Mouse (Mus musculus) neural tube, embryonic 10.5 days (tissue): ENCODE measurements around the gene Gnao1.

Experiments
- DNase-seq: peaks from one replicate; pipeline ENCODE4 v3.0.0-alpha.2; 2017; ENCODE audit warnings: low spot score; ENCODE audit errors: extremely low spot score

Gene Gnao1

GRCm38 (mm10) chr8:93809686-93810027 is at the start of gene Gnao1:
Gnao1 (plus strand) TSS chr8:93809966.
- no peak for DNase-seq

- DNase-seq: no peak
Measured at GRCm38 (mm10) chr8:93777605-93778004, 32.2 kb upstream of the Gnao1 start.

GRCm38 (mm10) chr8:93809226-93809625 is 540 bp upstream of the Gnao1 start:
- no peak for DNase-seq

- DNase-seq: peak; percentile 82
Measured at GRCm38 (mm10) chr8:93810028-93810858, 477 bp downstream of the Gnao1 start.

GRCm38 (mm10) chr8:93810859-93811602 is 1.3 kb downstream of the Gnao1 start:
- peak; percentile 42 for DNase-seq

- DNase-seq: no peak
Measured at GRCm38 (mm10) chr8:93811719-93812475, 2.1 kb downstream of the Gnao1 start.

GRCm38 (mm10) chr8:93812566-93813404 is 3.0 kb downstream of the Gnao1 start:
- DNase-seq: peak; percentile 27

GRCm38 (mm10) chr8:93813405-93813761 is 3.6 kb downstream of the Gnao1 start:
- peak; percentile 93 for DNase-seq

GRCm38 (mm10) chr8:93814266-93814665 is 4.5 kb downstream of the Gnao1 start:
- DNase-seq: no peak

- no peak for DNase-seq
Measured at GRCm38 (mm10) chr8:93816226-93816625, 6.5 kb downstream of the Gnao1 start.

GRCm38 (mm10) chr8:93817366-93817765 is 7.6 kb downstream of the Gnao1 start:
- DNase-seq: no peak

GRCm38 (mm10) chr8:93819929-93820328 is 10.2 kb downstream of the Gnao1 start:
- DNase-seq: no peak

GRCm38 (mm10) chr8:93821327-93821726 is 11.6 kb downstream of the Gnao1 start:
- DNase-seq: no peak

GRCm38 (mm10) chr8:93825317-93825716 is 15.6 kb downstream of the Gnao1 start:
- no peak for DNase-seq

GRCm38 (mm10) chr8:93830626-93831025 is 20.9 kb downstream of the Gnao1 start:
- no peak for DNase-seq

- DNase-seq: no peak
Measured at GRCm38 (mm10) chr8:93835771-93836170, 26.0 kb downstream of the Gnao1 start.

- no peak for DNase-seq
Measured at GRCm38 (mm10) chr8:93839113-93839512, 29.3 kb downstream of the Gnao1 start.

GRCm38 (mm10) chr8:93840486-93840885 is 30.7 kb downstream of the Gnao1 start:
- no peak for DNase-seq

GRCm38 (mm10) chr8:93840956-93841752 is 31.4 kb downstream of the Gnao1 start:
- DNase-seq: no peak

- no peak for DNase-seq
Measured at GRCm38 (mm10) chr8:93842574-93842973, 32.8 kb downstream of the Gnao1 start.
